In the genomic region with DNA sequence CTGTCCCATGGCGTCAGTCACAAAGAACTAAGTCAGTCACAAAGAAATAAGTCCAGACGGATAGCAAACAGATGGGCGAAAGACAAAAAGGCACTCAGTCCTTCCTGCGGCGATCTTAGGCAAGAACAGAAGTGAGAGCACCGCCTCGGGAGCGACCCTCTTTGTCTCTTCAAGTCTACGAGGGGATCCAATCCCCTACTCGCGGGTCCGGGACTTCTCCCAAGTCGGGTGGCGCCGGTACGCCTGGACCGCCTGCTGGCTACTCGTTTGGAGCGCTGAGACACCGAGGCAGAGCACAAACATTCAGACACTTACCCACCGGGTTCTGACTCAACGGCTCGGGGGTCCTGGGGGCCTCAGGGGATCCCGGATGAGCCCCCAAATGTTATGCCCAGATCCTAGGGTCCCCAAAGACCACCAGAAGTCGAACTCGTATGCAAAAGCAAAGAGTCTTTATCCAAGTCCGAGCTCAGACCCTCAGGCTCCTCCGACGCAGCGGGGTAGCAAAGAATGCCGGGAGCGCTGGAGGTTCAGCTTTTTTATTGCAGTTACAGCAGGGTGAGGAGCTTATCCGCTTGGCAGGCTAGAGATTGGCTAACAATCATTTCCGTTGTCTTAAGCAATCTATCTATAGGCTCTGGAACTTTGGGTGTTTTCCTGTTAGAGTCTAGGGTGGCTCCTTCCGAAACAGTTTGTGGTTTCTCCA, we compare ENCODE assay signal across 8 mouse cellular contexts. TPM values are rescaled to one million over a fixed set of nuclear protein-coding genes. Genes with fewer than 3 reads are reported as not detected.
DNase-seq lines count a peak whose midpoint lies in the region; ATAC-seq and TF ChIP-seq lines count a peak whose summit lies in the region.

No protein-coding gene starts in this region.

- peak overlapping the region; percentile 63 for H3K4me2 ChIP-seq in forebrain, embryonic 11.5 days (ENCODE audit: low read depth, low read length, severe bottlenecking)
- peak overlapping the region; percentile 67 for H3K4me2 ChIP-seq in hindbrain, embryonic 13.5 days
- H3K4me2 ChIP-seq in limb, embryonic 14.5 days (replicated peaks; ENCODE audit: low read depth, low read length, severe bottlenecking) = peak overlapping the region; percentile 63
- peak overlapping the region; percentile 75 for H3K4me2 ChIP-seq in midbrain, embryonic 14.5 days (ENCODE audit: low read length)

- peak overlapping the region; percentile 63 for H3K9ac ChIP-seq in forebrain, embryonic 11.5 days (ENCODE audit: low read length)
- H3K9ac ChIP-seq in hindbrain, embryonic 13.5 days = peak overlapping the region; percentile 75
- peak overlapping the region; percentile 65 for H3K9ac ChIP-seq in limb, embryonic 14.5 days (ENCODE audit: low read depth, low read length, severe bottlenecking)
- H3K9ac ChIP-seq in midbrain, embryonic 14.5 days (replicated peaks; ENCODE audit: low read length) = peak overlapping the region; percentile 66

- peak overlapping the region; percentile 52 for H3K27ac ChIP-seq in forebrain, embryonic 11.5 days (ENCODE audit: low read depth, low read length)
- H3K27ac ChIP-seq in hindbrain, embryonic 13.5 days = peak overlapping the region; percentile 81
- H3K27ac ChIP-seq in limb, embryonic 14.5 days (replicated peaks; ENCODE audit: low read depth, low read length) = peak overlapping the region; percentile 69
- peak overlapping the region; percentile 81 for H3K27ac ChIP-seq in midbrain, embryonic 14.5 days (replicated peaks; ENCODE audit: low read depth, low read length)

- WGBS in forebrain, embryonic 11.5 days = 3% methylated on average over 35 of the region's 35 CpGs
- WGBS in hindbrain, embryonic 13.5 days = 4% methylated on average over 35 of the region's 35 CpGs
- 12% methylated on average over 35 of the region's 35 CpGs for WGBS in limb, embryonic 14.5 days
- 4% methylated on average over 35 of the region's 35 CpGs for WGBS in midbrain, embryonic 14.5 days

- H3K4me1 ChIP-seq in forebrain, embryonic 11.5 days (replicated peaks; ENCODE audit: control insufficient read depth, insufficient read depth, low read length) = no peaks in the 10 kb centered on the region
- H3K4me1 ChIP-seq in hindbrain, embryonic 13.5 days (replicated peaks) = peaks cover 22% of the 10 kb centered on the region
- peaks cover 7% of the 10 kb centered on the region for H3K4me1 ChIP-seq in limb, embryonic 14.5 days (ENCODE audit: control insufficient read depth, insufficient read depth, low read length)
- H3K4me1 ChIP-seq in midbrain, embryonic 14.5 days (ENCODE audit: control insufficient read depth, insufficient read depth, low read length) = peaks cover 7% of the 10 kb centered on the region; the same call in 1 of the 2 replicates

- peaks cover 4% of the 10 kb centered on the region; the same call in 1 of the 2 replicates for H3K36me3 ChIP-seq in forebrain, embryonic 11.5 days (ENCODE audit: control insufficient read depth, insufficient read depth, low read length)
- peaks cover 27% of the 10 kb centered on the region for H3K36me3 ChIP-seq in hindbrain, embryonic 13.5 days
- peaks cover 12% of the 10 kb centered on the region; the same call in 1 of the 2 replicates for H3K36me3 ChIP-seq in limb, embryonic 14.5 days (ENCODE audit: control insufficient read depth, insufficient read depth, low read length)
- 0 out of 2 replicates have a peak, but pooled peaks cover 2% of the 10 kb centered on the region for H3K36me3 ChIP-seq in midbrain, embryonic 14.5 days (ENCODE audit: control insufficient read depth, insufficient read depth, low read length)

- DNase-seq in gastrocnemius, postnatal 10 days = peak; percentile 21
- DNase-seq in gastrocnemius, postnatal 36 days = no peak
- DNase-seq in adrenal gland, postnatal 14 days = peak; percentile 36
- peak; percentile 81 for DNase-seq in forebrain, embryonic 11.5 days (ENCODE audit: low spot score)
- peak; percentile 69 for DNase-seq in limb, embryonic 14.5 days (ENCODE audit: low spot score)
- DNase-seq in midbrain, embryonic 14.5 days = peak; percentile 82
- DNase-seq in testis, postnatal 10 days (ENCODE audit: low spot score) = peak; percentile 52

- intact Hi-C loops in gastrocnemius, postnatal 36 days (cut with DNase I) = no loop called here

- TF ChIP-seq POLR2A in limb, embryonic 14.5 days (IDR thresholded peaks at IDR 0.05; ENCODE audit: borderline replicate concordance, extremely low read depth, insufficient read depth, insufficient read length) = peak; percentile 58; the same call in 1 of the 2 replicates

- H3K27me3 ChIP-seq in forebrain, embryonic 11.5 days (ENCODE audit: control insufficient read depth, insufficient read depth, low read length) = no peaks in the 10 kb centered on the region
- no peaks in the 10 kb centered on the region for H3K27me3 ChIP-seq in hindbrain, embryonic 13.5 days
- no peaks in the 10 kb centered on the region for H3K27me3 ChIP-seq in limb, embryonic 14.5 days (ENCODE audit: control insufficient read depth, insufficient read depth, low read length)
- no peaks in the 10 kb centered on the region for H3K27me3 ChIP-seq in midbrain, embryonic 14.5 days (ENCODE audit: control insufficient read depth, insufficient read depth, low read length)

- H3K9me3 ChIP-seq in forebrain, embryonic 11.5 days (ENCODE audit: control insufficient read depth, low read length) = peaks cover 16% of the 10 kb centered on the region
- peaks cover 25% of the 10 kb centered on the region for H3K9me3 ChIP-seq in hindbrain, embryonic 13.5 days
- peaks cover 25% of the 10 kb centered on the region for H3K9me3 ChIP-seq in limb, embryonic 14.5 days (ENCODE audit: control insufficient read depth, low read length)
- H3K9me3 ChIP-seq in midbrain, embryonic 14.5 days (ENCODE audit: control insufficient read depth, low read length) = peaks cover 20% of the 10 kb centered on the region

- H3K4me3 ChIP-seq in forebrain, embryonic 11.5 days (ENCODE audit: low read depth, low read length) = peak overlapping the region; percentile 40
- peak overlapping the region; percentile 52 for H3K4me3 ChIP-seq in hindbrain, embryonic 13.5 days
- peak overlapping the region; percentile 42 for H3K4me3 ChIP-seq in limb, embryonic 14.5 days (replicated peaks; ENCODE audit: low read length)
- H3K4me3 ChIP-seq in midbrain, embryonic 14.5 days (replicated peaks; ENCODE audit: low read depth, low read length) = peak overlapping the region; percentile 49

- ATAC-seq in forebrain, embryonic 11.5 days (replicated peaks; ENCODE audit: low FRiP score) = peak; percentile 43
- ATAC-seq in hindbrain, embryonic 13.5 days (ENCODE audit: low FRiP score) = peak; percentile 26; the same call in 1 of the 2 replicates
- peak; percentile 50; the same call in 1 of the 2 replicates for ATAC-seq in limb, embryonic 14.5 days (ENCODE audit: low FRiP score, low read depth)
- ATAC-seq in midbrain, embryonic 14.5 days (ENCODE audit: low FRiP score, low TSS enrichment) = peak; percentile 25; the same call in 1 of the 2 replicates

RNA-seq across cellular contexts. Expression of a gene that starts 6.5 kb away (rescaled TPM):
- total RNA-seq in gastrocnemius, postnatal 10 days (2021) = 10 to 100 TPM; 15.2 to 15.4 TPM
- total RNA-seq in gastrocnemius, postnatal 36 days (2021) = 10 to 100 TPM in 1 of 2 experiments, 1 to 10 TPM in 1; 8.3 to 10.2 TPM
- total RNA-seq in adrenal gland, postnatal 14 days (2021) = 16.4 and 20.9 TPM in 2 replicates
- 68.9 and 71.6 TPM in 2 replicates for polyA plus RNA-seq in forebrain, embryonic 11.5 days (2014; fragmentation: Nextera tagmentation; extraction: Ambion mirVana)
- polyA plus RNA-seq in hindbrain, embryonic 13.5 days (2015; fragmentation: Nextera tagmentation; extraction: Ambion mirVana) = 68.9 and 69.4 TPM in 2 replicates
- 49.0 and 51.2 TPM in 2 replicates for polyA plus RNA-seq in limb, embryonic 14.5 days (2012; rRNA removed)
- 51.6 and 53.4 TPM in 2 replicates for polyA plus RNA-seq in limb, embryonic 14.5 days (2014; fragmentation: Nextera tagmentation; extraction: Ambion mirVana)
- polyA plus RNA-seq in midbrain, embryonic 14.5 days (2014; fragmentation: Nextera tagmentation; extraction: Ambion mirVana) = 65.5 and 67.2 TPM in 2 replicates

RNA-seq across cellular contexts. Expression of a gene that starts 6.7 kb away (rescaled TPM):
- total RNA-seq in gastrocnemius, postnatal 10 days (2021) = 10 to 100 TPM; 19.0 to 20.6 TPM
- 10 to 100 TPM; 12.0 to 12.6 TPM for total RNA-seq in gastrocnemius, postnatal 36 days (2021)
- total RNA-seq in adrenal gland, postnatal 14 days (2021) = 59.8 and 61.0 TPM in 2 replicates
- 87.0 and 92.6 TPM in 2 replicates for polyA plus RNA-seq in forebrain, embryonic 11.5 days (2014; fragmentation: Nextera tagmentation; extraction: Ambion mirVana)
- polyA plus RNA-seq in hindbrain, embryonic 13.5 days (2015; fragmentation: Nextera tagmentation; extraction: Ambion mirVana) = 59.8 and 61.5 TPM in 2 replicates
- polyA plus RNA-seq in limb, embryonic 14.5 days (2012; rRNA removed) = 39.9 and 44.1 TPM in 2 replicates
- 79.9 and 84.7 TPM in 2 replicates for polyA plus RNA-seq in limb, embryonic 14.5 days (2014; fragmentation: Nextera tagmentation; extraction: Ambion mirVana)
- polyA plus RNA-seq in midbrain, embryonic 14.5 days (2014; fragmentation: Nextera tagmentation; extraction: Ambion mirVana) = 52.3 and 61.1 TPM in 2 replicates

RNA-seq across cellular contexts. Expression of a gene that starts 26.6 kb away (rescaled TPM):
- total RNA-seq in gastrocnemius, postnatal 10 days (2021) = 1 to 10 TPM; 4.3 to 8.6 TPM
- total RNA-seq in gastrocnemius, postnatal 36 days (2021) = 1 to 10 TPM in 1 of 2 experiments, under 1 TPM in 1; 0.92 to 2.6 TPM
- total RNA-seq in adrenal gland, postnatal 14 days (2021) = 3.6 and 15.3 TPM in 2 replicates
- polyA plus RNA-seq in forebrain, embryonic 11.5 days (2014; fragmentation: Nextera tagmentation; extraction: Ambion mirVana) = 4.6 and 7.0 TPM in 2 replicates
- 7.4 and 8.2 TPM in 2 replicates for polyA plus RNA-seq in hindbrain, embryonic 13.5 days (2015; fragmentation: Nextera tagmentation; extraction: Ambion mirVana)
- polyA plus RNA-seq in limb, embryonic 14.5 days (2012; rRNA removed) = 28.6 and 35.4 TPM in 2 replicates
- polyA plus RNA-seq in limb, embryonic 14.5 days (2014; fragmentation: Nextera tagmentation; extraction: Ambion mirVana) = 20.6 and 21.7 TPM in 2 replicates
- polyA plus RNA-seq in midbrain, embryonic 14.5 days (2014; fragmentation: Nextera tagmentation; extraction: Ambion mirVana) = 3.0 and 4.0 TPM in 2 replicates

Comparison
In these comparisons a context has a peak if more than half of its experiments do, and no peak if none do; other contexts are left out.
1. DNase-seq: peak in gastrocnemius, postnatal 10 days (single experiment), adrenal gland, postnatal 14 days (single experiment), forebrain, embryonic 11.5 days (single experiment), limb, embryonic 14.5 days (single experiment), midbrain, embryonic 14.5 days (single experiment) and testis, postnatal 10 days (single experiment); none in gastrocnemius, postnatal 36 days (0 of 2).
2. Peak in every context shown above with its lines, with median percentiles within 50 percentile points of each other: ATAC-seq, H3K27ac ChIP-seq, H3K4me2 ChIP-seq, H3K4me3 ChIP-seq and H3K9ac ChIP-seq.